Mouse (Mus musculus): ENCODE results near the gene Pip5k1a.

GRCm38 (mm10) chr3:95066570-95066969, 40.2 kb downstream of the Pip5k1a start:
- TF ChIP-seq CTCF (IDR thresholded peaks at IDR 0.05; ENCODE audit: low read depth) (no peak), EP300 (IDR thresholded peaks at IDR 0.05; ENCODE audit: low read depth) (no peak)

All from liver, embryonic 14.5 days (tissue).